Mouse (Mus musculus): ENCODE results near the gene Scrn3.

Gene Scrn3

GRCm38 (mm10) chr2:73313117-73313501 is 708 bp downstream of the Scrn3 start:
- peak; percentile 19 for DNase-seq (ENCODE audit: low read depth, low spot score)

GRCm38 (mm10) chr2:73314311-73314710 is 1.9 kb downstream of the Scrn3 start:
- no peak for DNase-seq (ENCODE audit: low read depth, low spot score)

GRCm38 (mm10) chr2:73317426-73317825 is 5.0 kb downstream of the Scrn3 start:
- no peak for DNase-seq (ENCODE audit: low read depth, low spot score)

GRCm38 (mm10) chr2:73319218-73319617 is 6.8 kb downstream of the Scrn3 start:
- DNase-seq (ENCODE audit: low read depth, low spot score) = no peak

- no peak for DNase-seq (ENCODE audit: low read depth, low spot score)
These were observed 10.6 kb downstream of the Scrn3 start for GRCm38 (mm10) chr2:73322991-73323390.

- DNase-seq (ENCODE audit: low read depth, low spot score) = no peak
These were observed 13.5 kb downstream of the Scrn3 start for GRCm38 (mm10) chr2:73325871-73326270.

- no peak for DNase-seq (ENCODE audit: low read depth, low spot score)
These were observed 23.5 kb downstream of the Scrn3 start for GRCm38 (mm10) chr2:73335949-73336348.

GRCm38 (mm10) chr2:73338415-73338814 is 26.0 kb downstream of the Scrn3 start:
- no peak for DNase-seq (ENCODE audit: low read depth, low spot score)

- DNase-seq (ENCODE audit: low read depth, low spot score) = no peak
These were observed 31.3 kb downstream of the Scrn3 start for GRCm38 (mm10) chr2:73343701-73344100.

GRCm38 (mm10) chr2:73345204-73345603 is 32.8 kb downstream of the Scrn3 start:
- DNase-seq (ENCODE audit: low read depth, low spot score) = peak; percentile 18

GRCm38 (mm10) chr2:73346345-73347086 is 34.1 kb downstream of the Scrn3 start:
- DNase-seq (ENCODE audit: low read depth, low spot score) = no peak

GRCm38 (mm10) chr2:73347136-73347535 is 34.7 kb downstream of the Scrn3 start:
- peak; percentile 31 for DNase-seq (ENCODE audit: low read depth, low spot score)

- no peak for DNase-seq (ENCODE audit: low read depth, low spot score)
These were observed 35.4 kb downstream of the Scrn3 start for GRCm38 (mm10) chr2:73347766-73348165.

GRCm38 (mm10) chr2:73348221-73348620 is 35.8 kb downstream of the Scrn3 start:
- DNase-seq (ENCODE audit: low read depth, low spot score) = no peak

GRCm38 (mm10) chr2:73351496-73351895 is 39.1 kb downstream of the Scrn3 start:
- no peak for DNase-seq (ENCODE audit: low read depth, low spot score)

GRCm38 (mm10) chr2:73351927-73352374 is 39.5 kb downstream of the Scrn3 start:
- DNase-seq (ENCODE audit: low read depth, low spot score) = no peak

- DNase-seq (ENCODE audit: low read depth, low spot score) = peak; percentile 47
These were observed 44.6 kb downstream of the Scrn3 start for GRCm38 (mm10) chr2:73357004-73357403.

- DNase-seq (ENCODE audit: low read depth, low spot score) = no peak
These were observed 47.5 kb downstream of the Scrn3 start for GRCm38 (mm10) chr2:73359941-73360340.

GRCm38 (mm10) chr2:73360536-73360935 is 48.1 kb downstream of the Scrn3 start:
- DNase-seq (ENCODE audit: low read depth, low spot score) = no peak

- DNase-seq (ENCODE audit: low read depth, low spot score) = no peak
These were observed 51.0 kb downstream of the Scrn3 start for GRCm38 (mm10) chr2:73363448-73363847.

GRCm38 (mm10) chr2:73371530-73372335 is 59.3 kb downstream of the Scrn3 start:
- no peak for DNase-seq (ENCODE audit: low read depth, low spot score)

- DNase-seq (ENCODE audit: low read depth, low spot score) = no peak
These were observed 65.9 kb downstream of the Scrn3 start for GRCm38 (mm10) chr2:73378326-73378725.

GRCm38 (mm10) chr2:73379656-73380055 is 67.3 kb downstream of the Scrn3 start:
- DNase-seq (ENCODE audit: low read depth, low spot score) = no peak

Measured in forelimb bud, embryonic 11.5 days (tissue).